Mouse (Mus musculus) adrenal gland, adult 8-10 months (tissue): ENCODE measurements around the gene Laptm5. TPM values are rescaled to one million over a fixed set of nuclear protein-coding genes. Genes with fewer than 3 reads are reported as not detected.
A peak's percentile ranks its signal among the peaks of the same experiment; 100 is the strongest.

Source experiments
- DNase-seq: peaks from one replicate; pipeline ENCODE4 v3.0.0; 2022
- total RNA-seq, 4 experiments: library from RNA; stranded (reverse); gene quantifications; 2 replicates each; pipeline ENCODE4 v1.2.4; 2022

Gene Laptm5
- total RNA-seq = 10 to 100 TPM; 21.1 to 57.8 (median 37.6) TPM

DNA sequence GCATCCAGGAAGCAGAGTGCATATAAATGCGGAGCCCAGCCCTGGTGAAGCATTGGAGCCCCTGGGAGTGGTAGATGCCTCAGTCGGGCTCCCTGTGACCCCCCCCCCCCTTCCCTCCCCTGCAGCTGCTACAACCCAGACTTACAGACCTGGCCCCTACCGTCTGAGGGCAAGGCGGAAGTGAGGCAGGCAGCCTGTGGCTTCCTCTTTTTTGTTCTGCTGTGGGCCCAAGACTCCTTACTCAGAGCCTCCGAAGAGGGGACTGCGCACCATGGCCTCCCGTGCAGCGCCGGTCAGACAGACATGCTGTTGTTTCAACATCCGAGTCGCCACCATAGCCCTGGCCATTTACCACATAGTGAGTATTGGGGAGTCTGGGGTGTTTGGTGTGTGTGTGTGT, at the start of gene Laptm5:
Gene Laptm5, plus strand, starts transcription at position 49 of the 400 bp plus-strand sequence.
- no peak for DNase-seq

DNA sequence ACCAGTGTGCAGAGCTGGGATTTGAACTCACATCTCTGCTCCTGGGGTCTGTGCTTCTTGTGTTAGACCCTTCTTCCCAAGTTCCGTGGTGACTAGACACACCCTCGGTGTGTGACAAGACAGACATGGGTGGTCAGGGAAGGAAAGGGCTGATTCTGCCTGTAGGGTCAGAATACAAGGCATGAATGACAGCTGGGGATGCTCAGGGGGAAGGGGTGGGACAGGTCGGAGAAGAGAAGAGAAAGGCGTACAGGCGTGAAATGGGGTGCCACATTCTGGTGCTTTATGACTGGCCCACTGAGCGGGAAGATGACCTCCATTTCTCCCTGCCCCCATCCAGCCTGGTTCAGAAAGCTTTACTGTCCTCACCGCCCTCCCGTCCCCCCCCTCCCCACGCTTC, 47.5 kb upstream of the Laptm5 start:
- no peak for DNase-seq

DNA sequence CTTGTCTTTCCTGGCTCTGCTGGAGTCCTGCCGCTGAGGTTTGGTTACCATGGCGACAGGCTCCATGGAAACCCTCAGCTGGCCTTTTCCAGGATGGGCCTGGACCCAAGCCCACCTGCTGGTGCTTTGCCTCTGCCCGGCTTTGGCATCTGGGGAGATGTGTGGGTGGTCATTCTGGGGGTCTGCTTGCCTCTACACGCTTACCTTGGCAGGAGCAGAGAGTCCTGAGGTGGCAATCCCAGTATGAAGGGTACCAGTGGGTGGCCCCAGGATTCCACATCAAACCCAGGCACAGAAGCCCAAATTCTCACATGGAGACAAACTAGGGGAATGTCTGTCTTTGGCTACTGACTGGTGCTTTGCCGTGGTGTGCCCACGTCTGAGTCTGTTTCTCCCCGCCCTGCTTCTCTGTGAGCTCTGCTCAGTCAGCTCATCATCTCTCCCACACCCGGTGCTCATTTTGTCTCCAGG, 47.0 kb upstream of the Laptm5 start:
- no peak for DNase-seq

DNA sequence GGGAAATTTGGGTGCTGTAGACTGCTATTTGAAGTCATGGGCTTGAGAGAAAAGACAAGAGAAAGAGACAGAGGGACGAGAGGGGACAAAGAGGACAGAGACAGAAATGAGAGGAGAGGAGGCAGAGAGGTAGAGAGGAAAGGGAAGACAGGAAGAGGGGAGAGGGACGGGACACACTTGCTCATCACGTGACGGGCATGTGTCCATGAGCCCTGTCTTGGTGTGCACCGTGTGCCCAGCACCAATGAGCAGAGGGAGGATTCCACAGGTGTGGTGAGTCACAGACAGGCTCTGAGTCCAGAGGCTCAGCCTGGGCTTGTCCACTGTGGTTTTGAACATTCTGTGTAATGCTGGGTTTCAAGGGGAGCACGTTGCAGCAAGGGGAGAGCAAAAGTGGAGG, 45.0 kb upstream of the Laptm5 start:
- DNase-seq = no peak

DNA sequence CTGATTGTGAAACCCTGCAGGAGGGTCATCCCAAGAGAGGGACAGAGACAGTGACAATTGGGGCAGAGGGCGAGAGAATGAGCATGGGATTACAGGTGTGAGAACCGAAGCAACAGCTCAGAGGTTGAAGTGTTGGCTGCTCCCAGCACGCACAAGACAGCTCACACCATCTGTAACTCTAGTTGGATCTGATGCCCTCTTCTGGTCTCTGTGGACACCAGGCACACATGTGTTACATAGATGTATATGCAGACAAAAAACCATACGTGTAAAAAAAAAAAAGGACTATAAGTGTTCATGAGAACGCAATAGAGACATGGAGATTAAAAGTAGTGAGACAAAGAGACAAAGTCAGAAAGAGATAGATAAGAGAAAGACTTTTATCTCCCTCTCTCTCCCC, 44.1 kb upstream of the Laptm5 start:
- no peak for DNase-seq

DNA sequence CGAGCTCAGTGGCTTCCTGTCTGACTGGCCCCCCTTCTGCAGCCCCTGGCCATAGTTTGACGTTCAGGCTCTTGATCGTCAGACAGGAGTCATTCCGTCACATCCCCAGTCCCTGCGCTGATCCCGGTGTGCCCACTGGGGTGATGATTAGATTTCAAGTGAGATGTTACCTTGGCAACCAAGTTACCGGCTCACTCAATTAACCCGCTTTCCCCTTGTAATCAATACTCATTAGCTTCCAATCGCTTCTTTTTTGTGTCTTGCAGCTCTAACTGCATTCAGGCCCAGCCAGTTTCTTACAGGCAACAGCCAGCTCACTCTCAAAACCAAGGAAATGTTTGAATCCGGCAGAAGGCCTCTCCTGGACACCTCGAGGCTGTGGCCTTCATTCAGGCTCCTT, 40.5 kb upstream of the Laptm5 start:
- no peak for DNase-seq

DNA sequence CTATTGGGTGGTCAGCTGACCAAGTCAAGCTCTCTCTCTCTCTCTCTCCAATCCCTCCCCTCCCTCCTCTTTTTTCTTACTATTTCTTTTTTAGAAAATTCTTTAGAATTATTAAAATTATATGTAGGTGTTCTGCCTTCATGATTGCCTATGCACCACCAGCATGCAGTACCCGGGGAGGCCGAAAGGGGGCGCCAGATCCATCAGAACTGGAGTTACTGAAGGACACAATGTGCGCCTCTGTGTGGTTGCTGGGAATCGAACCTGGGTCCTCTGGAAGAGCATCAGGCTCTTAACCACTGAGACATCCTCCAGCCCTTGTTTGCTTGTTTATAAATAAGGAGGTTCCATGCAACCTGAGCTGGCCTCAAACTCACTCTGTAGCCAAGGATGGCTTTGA, 39.5 kb upstream of the Laptm5 start:
- DNase-seq = no peak

DNA sequence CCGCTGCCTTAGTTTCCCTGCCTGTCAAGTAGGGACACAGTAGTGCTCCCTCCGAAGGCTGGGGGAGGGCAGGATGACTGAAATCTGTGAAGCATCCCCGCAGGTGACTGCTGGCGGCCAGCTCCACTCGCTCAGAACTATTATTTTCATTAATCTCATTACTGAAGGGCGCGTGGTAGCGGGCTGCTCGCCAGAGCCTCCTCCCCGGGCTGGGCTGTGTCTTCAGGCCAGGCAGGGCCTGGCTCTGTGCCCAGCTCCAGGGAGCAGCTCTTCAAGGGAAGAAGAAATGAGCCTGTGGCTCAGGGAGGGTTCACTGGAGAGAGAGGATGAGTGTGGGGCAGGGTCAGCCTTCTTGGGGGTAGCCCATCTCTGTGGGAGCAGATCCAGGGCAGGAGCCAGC, 38.3 kb upstream of the Laptm5 start:
- peak; percentile 70 for DNase-seq

DNA sequence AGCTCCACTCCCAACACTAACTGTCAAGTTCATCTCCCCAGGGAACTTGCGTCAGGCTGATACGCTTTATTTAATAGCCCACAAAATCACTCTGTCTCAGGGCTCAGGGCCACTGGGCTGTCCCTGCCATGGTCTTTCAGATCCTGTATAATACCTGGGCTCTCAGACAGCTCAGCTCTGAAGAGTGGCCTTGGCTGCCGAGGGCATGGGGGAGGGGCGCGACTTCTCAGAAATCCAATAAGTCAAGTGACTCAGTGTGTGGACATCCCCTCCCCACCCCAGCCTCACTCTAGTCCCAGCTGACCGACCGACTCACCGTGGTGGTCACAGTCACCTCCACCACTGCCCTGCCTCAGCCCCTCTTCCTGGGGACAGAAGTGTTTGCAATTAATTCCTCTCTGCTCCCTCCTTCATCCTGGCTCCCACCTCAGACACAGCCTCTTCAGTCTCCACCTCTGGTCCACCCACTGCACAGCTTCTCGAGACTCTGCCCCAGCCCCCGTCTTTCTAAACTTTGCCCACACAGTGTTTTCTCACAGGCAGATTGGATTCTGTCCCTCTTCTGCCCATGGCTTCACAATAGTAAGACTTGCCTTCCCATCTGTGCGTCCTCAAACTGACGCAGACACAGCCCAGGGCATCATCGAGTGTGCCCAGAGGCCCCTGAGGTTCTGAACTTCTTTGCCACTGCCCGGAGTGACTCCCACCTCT, 36.8 kb upstream of the Laptm5 start:
- peak; percentile 74 for DNase-seq

DNA sequence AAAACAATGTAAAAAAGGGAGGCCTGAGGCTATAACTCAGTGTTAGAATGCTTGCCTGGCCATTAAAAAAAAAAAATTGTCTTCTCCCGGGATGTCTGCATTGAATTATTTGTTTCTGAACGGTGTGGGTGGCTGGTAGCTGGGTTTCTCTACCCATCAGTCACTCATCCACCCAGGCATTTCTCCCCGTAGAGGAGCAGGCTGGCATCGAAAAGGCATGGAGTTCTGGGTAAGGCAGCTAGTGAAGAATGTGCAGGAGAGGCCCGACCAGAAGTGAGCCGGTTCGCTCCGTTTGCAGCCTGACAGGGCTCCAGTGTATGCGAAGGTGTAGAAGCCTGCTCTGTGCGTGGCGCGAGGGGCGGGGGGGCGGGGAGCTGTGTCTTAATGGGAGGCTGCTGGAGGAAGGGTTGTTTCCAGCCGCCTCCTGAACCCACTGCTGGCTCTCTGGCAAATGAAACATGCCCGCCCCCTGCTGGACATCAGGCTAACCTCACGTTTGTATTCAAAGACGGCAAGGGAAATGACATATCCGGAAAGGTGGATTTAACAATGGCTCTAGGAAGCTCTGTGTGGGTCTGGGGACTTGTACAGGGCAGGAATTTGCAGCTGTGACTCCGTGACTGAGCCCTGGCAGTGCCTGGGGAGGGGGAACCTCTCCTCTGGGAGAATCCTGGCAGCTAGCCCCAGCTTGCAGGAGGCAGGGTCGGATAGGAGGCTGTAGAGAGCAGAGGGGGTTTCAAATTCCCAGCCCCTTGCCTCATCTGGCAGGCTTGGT, 34.5 kb upstream of the Laptm5 start:
- peak; percentile 79 for DNase-seq

DNA sequence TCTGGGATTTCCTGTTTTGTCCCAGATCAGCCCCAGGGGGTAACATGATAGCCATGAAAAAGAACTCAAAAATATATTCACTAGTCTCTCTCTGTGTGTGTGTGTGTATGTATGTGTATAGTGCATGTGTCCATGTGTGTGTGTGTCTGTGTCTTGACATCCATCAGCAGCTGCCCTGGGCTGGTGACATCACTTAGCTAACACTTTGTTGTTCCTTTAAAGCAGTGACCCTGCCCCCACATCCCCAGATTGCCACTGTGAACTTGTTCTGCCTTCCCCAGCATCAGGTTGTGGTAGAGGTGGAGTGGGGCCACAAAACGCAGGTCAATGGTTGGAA, 33.9 kb upstream of the Laptm5 start:
- DNase-seq = no peak

DNA sequence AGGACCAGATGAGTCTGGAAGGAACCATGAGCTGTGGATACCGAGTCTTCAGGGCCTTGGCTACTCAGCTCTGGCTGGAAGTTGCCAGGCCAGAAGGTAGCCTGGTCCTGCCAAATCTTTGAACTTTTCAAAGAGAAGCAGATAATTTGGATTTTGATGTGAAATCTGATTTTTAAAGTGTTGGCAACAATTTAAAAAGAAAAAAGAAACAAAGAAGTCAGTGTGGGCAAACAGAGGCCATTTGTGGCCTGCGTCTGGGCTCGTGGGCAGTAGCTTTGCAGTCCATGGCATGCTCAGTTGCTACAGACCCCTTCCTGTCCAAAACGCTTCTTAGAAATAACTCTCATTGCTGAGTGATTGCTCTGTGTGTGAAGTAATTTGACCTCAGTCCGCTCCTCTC, 31.6 kb upstream of the Laptm5 start:
- no peak for DNase-seq

DNA sequence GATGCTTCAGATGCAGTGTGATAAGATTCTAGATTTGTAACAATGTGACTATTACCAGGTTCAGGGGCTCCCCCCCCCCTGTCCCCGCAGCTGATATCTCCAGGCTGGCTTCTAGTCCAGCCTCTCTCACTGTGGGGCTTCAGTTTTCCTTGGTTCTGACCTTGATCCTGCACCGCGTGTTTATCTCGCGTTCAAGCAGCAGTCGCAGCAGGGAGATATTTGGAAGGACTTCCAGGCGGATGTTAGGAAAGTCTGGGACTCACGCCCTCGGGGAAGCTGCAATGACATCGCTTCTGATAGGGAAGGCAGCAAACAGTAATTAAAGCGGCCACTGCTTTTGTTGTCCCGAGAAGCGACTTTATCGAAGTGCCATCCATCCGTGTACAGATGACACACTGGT, 30.2 kb upstream of the Laptm5 start:
- DNase-seq = no peak

DNA sequence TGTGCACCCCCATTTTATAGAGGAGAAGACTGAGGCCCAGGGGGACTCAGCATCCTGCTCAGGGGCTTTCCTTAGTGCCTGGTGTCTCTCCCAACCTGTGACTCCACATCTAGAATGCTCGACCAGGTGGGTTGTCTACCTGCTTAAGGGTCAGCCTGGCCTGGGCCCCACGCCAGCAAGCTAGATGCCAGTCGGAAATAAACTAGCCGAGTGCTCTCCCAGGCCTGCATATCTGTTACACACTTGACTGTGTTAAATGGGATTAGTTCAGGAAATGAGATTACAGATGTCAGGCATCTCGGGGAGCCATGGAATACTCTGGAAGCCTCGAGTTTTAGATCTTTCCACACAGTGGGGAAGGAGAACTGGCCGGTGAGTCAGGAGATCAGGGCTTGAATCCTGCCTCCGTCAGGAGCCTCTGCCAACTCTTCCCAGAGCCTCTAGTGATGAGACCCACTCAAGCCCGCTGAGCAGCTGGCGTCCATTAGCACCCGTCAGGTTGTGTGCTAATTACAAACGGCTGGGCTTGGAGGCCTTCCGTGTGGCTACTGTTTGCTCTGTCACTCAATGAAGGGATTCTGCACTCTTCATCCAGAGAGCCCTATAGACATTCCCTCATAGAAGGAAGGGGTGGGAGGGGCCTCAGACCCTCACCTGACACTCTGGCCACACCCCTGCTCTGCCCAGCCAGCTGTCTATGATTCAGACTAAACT, 28.9 kb upstream of the Laptm5 start:
- no peak for DNase-seq

DNA sequence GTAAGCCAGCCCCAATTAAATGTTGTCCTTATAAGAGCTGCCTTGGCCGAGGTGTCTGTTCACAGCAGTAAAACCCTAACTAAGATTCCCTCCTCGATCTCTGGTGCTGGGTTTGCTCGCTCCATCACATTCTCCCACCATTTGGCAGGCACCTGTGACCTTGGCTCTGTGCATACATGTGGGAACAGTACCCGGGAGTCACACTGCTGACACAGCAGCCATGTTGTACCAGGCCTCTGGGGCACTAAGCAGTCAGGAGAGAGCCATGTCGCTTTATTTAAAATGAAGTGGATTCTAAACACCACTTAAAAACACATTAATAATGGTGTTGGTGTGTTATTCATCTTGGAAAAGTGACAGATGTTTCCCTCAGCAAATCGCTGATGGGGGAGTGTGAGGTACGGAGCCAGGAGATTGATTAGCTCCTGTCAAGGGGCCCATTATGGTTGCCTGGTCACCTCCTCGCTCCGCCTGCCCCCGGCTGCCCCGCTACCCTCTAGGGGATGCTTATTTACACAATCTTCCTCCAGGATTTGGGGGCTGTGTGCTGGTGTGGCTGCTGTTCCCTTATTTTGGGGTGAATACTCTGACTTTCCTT, 25.7 kb upstream of the Laptm5 start:
- no peak for DNase-seq

DNA sequence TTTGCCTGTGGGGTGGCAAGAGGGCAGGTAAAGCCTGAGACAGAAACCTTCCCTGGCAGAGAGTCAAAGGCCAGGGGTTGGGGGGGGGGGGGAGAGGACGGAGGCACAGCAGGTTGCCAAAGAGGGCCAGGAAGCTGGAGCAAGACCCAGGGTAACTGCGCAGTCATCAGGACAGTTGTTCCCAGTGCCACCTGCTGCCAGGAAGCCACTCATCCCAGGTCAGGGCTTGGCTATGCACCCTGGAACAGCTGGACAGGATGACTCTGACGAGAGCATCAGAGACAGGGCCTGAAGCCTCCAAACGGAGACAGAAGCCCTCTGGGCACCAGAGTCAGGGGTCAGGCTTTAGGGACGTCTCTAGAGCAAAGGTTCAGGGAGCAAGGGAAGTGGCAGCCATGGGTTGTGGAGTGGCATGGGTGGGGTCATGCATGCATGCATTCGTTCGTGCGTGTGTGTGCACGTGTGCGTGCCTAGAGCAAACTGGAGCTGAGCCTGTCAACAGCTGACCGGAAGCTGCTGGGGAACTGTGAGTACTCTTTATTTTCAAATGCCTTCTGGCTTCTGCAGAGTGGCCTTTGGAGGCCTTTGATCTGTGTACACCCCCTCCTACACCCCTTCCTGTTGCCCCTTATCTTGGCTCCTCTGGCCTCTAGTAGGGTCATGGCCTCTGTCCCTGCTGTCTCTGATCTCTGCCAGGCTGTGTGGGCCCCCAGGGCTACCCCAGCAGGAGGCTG, 23.0 kb upstream of the Laptm5 start:
- DNase-seq = no peak

DNA sequence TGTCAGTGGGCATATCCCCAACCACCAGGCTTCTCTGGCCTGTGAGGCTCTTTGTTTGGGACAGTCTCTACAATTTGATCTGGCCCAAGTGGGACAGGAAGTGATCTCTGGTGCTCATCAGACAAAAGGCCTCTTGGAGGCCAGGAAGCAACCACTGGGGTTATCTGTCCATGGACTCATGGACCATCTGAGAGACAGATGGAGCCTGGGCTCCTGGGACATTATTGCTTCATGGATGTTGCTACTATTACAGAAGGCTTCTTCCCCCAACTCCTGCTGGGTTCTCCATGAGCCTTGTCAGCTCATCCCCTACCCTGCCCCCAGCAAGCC, 22.4 kb upstream of the Laptm5 start:
- DNase-seq = no peak

DNA sequence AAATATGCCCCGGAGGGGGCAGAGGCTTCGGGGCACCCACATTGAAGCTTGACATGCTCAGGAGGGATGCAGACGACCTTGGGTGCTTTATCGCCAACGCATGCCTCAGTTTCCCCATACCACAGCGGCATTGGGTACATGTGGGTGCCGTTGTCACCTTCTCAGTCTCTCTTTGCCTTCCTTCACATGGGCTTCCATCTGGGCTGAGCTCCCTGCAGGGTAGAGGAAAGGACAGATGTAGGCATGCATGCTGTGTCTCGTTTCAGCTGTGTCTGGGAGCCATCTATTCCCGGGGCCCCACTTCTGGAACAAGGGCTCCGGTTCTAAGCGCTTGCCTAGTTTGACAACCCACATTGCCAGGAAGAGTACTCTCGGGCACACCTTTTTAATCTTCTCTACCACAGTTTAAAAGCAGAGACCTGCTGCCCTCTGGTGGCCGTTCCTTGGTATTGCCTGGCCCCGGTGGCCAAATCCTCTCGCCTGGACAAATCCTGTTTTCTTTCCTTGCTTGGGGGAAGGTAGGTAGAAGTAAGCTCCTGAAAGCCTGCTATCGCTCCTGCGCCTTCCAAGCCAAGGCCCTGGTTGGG, 20.8 kb upstream of the Laptm5 start:
- peak; percentile 42 for DNase-seq

DNA sequence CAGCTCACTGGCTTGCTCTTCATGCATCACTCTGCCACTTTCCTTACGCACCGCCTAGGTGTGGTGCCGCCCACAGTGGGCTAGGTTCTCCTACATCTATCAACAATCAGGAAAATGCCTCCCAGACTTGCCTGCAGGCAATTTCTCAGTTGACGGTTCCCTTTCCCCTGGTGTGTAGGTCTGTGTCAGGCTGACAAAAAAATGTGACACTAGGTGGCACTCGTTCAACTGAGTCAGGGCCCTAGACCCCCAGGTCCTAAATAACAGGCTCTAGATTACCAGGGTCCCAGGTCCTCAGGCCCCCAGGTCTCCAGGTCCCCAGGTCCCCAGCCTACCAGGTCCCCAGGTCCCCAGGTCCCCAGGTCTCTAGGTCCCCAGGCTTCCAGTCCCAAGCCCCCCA, 19.2 kb upstream of the Laptm5 start:
- DNase-seq = no peak

DNA sequence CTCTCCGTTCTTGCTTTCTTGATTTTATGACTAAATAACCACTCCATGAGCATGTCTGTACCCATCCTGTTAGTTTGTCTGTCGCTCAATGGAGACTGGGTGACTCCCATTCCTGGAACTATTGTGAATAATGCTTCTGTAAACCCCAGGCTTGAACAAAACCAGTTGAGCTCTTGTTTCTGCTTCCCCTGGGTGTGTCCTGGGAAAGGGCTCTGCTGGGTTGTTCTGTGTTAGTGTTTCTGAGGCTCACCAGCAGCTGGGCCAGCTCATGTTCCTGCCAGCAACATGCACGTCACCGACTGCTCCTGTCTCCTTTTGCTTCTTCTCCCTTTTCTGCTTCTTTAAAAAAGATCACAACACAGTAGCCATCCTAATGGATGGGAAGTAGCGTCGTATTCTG, 17.2 kb upstream of the Laptm5 start:
- DNase-seq = no peak

DNA sequence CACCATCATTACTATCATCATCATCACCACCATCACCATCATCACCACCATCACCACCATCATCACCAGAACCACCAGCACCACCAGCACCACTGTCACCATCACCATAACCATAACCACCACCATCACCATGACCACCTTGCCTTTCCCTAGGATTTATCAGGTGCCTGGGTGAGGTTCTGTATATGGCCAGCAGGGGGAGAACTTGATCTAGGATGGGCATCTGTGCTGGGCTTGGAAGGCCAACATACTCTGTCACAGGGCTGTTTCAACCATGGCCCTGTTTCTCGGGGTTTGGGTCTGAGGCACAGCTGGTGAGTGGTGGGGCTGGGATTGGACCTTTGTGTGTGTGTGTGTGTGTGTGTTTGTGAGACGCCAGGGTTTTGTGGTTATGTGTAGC, 16.6 kb upstream of the Laptm5 start:
- no peak for DNase-seq

DNA sequence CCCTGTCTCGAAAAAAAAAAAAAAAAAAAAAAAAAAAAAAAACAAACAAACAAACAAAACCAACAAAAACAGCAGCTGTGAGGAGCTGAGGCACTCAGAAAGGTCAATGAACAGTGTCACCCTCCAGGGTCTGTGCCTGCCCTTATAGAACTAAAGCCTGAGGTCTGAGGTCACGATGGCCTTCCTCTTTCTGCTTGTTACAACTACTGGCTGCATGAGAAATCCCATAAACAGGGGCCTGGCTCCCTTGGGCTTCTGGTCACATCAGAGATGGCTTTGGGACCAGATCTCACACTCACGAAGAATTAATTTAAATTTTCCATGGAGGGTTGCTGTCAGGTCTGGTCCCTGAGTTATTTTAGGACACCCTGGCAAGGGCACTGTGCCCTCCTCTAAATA, 13.5 kb upstream of the Laptm5 start:
- DNase-seq = no peak
